8 mouse cellular contexts compared by ENCODE assay signal in the genomic region with DNA sequence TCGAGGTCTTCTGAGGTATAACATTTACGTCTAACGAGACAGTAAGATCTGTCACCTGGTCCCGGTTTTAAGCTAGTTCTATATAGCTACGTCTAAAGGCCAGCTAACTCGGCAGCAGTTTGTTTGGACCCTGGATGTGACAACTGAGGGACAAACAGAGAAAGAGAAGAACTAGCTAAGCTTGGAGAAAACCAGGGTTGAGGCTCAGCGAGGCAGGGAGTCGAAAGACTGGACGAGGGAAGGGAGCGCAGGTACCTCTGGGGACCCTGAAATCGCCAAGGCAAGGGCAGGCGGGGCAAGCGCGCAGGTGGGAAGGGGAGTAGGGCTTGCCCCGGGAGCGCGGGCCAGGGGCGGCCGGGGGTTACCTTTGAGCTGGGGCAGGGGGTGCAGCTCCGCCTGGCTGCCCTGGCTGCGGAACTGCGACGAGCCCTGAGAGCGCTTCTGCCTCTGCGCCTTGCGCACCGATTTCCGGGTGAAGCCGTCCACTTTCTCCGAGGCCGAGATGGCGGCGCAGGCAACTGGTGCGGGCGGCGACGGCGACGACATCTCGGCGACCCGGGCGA. TPM values are rescaled to one million over a fixed set of nuclear protein-coding genes. Genes with fewer than 3 reads are reported as not detected.
DNase-seq lines count a peak whose midpoint lies in the region; ATAC-seq and TF ChIP-seq lines count a peak whose summit lies in the region.

No protein-coding gene starts in this region.

- peak overlapping the region; percentile 88 for H3ac ChIP-seq in myocyte (ENCODE audit: control insufficient read depth, insufficient read length)

- peak overlapping the region; percentile 74 for H3K4me2 ChIP-seq in limb, embryonic 15.5 days
- H3K4me2 ChIP-seq in myocyte (ENCODE audit: low read depth), result peak overlapping the region; percentile 90

- ATAC-seq in cerebellum, adult (ENCODE audit: insufficient number of reproducible peaks, low FRiP score, low TSS enrichment), result no peak
- ATAC-seq in limb, embryonic 15.5 days (ENCODE audit: insufficient number of reproducible peaks, low FRiP score, low TSS enrichment, low read depth), result no peak

- H3K9me3 ChIP-seq in limb, embryonic 15.5 days, result no peaks in the 10 kb centered on the region

- peak overlapping the region; percentile 73 for H3K9ac ChIP-seq in limb, embryonic 15.5 days

- WGBS in limb, embryonic 15.5 days, result under 1% methylated on average over 39 of the region's 43 CpGs

- H3K36me3 ChIP-seq in limb, embryonic 15.5 days, result no peaks in the 10 kb centered on the region
- H3K36me3 ChIP-seq in myocyte (ENCODE audit: control insufficient read depth, insufficient read depth), result no peaks in the 10 kb centered on the region

- H3K4me3 ChIP-seq in limb, embryonic 15.5 days, result peak overlapping the region; percentile 81
- peak overlapping the region; percentile 54 for H3K4me3 ChIP-seq in myocyte

- H3K79me2 ChIP-seq in myocyte (ENCODE audit: control insufficient read depth, insufficient read depth), result peaks cover 51% of the 10 kb centered on the region

- no peaks in the 10 kb centered on the region for H3K27me3 ChIP-seq in limb, embryonic 15.5 days
- H3K27me3 ChIP-seq in myocyte (ENCODE audit: control insufficient read depth, insufficient read depth, insufficient read length), result no peaks in the 10 kb centered on the region

- no peak for TF ChIP-seq CTCF in brain, embryonic 14.5 days (IDR thresholded peaks at IDR 0.05; ENCODE audit: borderline replicate concordance, extremely low read depth, insufficient read depth, insufficient read length)

- DNase-seq in cerebellum, adult 11-12 months, result peak; percentile 49
- DNase-seq in brain, embryonic 14.5 days (ENCODE audit: low read depth), result peak; percentile 28
- peak; percentile 42 for DNase-seq in forelimb bud, embryonic 11.5 days (ENCODE audit: low read depth, low spot score)
- peak; percentile 80 for DNase-seq in induced T-regulatory cell, adult 2 months (ENCODE audit: low read depth)
- peak; percentile 70 for DNase-seq in testis, postnatal 10 days (ENCODE audit: low spot score)

- TF ChIP-seq POLR2A in brain, embryonic 14.5 days (IDR thresholded peaks at IDR 0.05; ENCODE audit: borderline replicate concordance, extremely low read depth, insufficient read depth, insufficient read length, poor library complexity, severe bottlenecking), result no peak
- TF ChIP-seq POLR2A in myocyte (IDR thresholded peaks at IDR 0.05; ENCODE audit: insufficient read length, low read depth), result peak; percentile 6

- peaks cover 14% of the 10 kb centered on the region for H3K4me1 ChIP-seq in limb, embryonic 15.5 days

- peak overlapping the region; percentile 96 for H3K27ac ChIP-seq in limb, embryonic 15.5 days

TF ChIP-seq in myocyte, 11 proteins besides CTCF, POLR2A, EP300 and RAD21:
- TF ChIP-seq TCF12 (IDR thresholded peaks at IDR 0.05; ENCODE audit: insufficient read depth, poor library complexity, severe bottlenecking) (no peak), POLR2AphosphoS2 (IDR thresholded peaks at IDR 0.05; ENCODE audit: insufficient read length, low read depth) (no peak), USF1 (IDR thresholded peaks at IDR 0.05; ENCODE audit: low read depth) (no peak), E2F4 (IDR thresholded peaks at IDR 0.05; ENCODE audit: insufficient read depth) (no peak), TCF3 (IDR thresholded peaks at IDR 0.05; ENCODE audit: insufficient read length, low read depth) (no peak), MYOG (IDR thresholded peaks at IDR 0.05; ENCODE audit: control insufficient read depth in 1 of 3, insufficient read depth in 1 of 3, insufficient read length in 2 of 3, low read depth in 2 of 3) (no peak), REST (IDR thresholded peaks at IDR 0.05; ENCODE audit: insufficient read depth, insufficient read length) (no peak), CEBPB (IDR thresholded peaks at IDR 0.05; ENCODE audit: insufficient read depth, poor library complexity, severe bottlenecking) (no peak), MYOD1 (IDR thresholded peaks at IDR 0.05; ENCODE audit: control insufficient read depth in 1 of 3, insufficient read length in 2 of 3, low read depth in 2 of 3) (no peak), MAX (IDR thresholded peaks at IDR 0.05; ENCODE audit: low read depth) (no peak), SRF (IDR thresholded peaks at IDR 0.05; ENCODE audit: control insufficient read depth, insufficient read length, low read depth) (no peak)

RNA-seq across cellular contexts. Expression of gene Ppp2r5a, which starts 7.1 kb away (rescaled TPM):
- polyA plus RNA-seq in brain, embryonic 14.5 days (2012; rRNA removed), result 15.9 and 16.8 TPM in 2 replicates
- 19.0 and 20.6 TPM in 2 replicates for polyA plus RNA-seq in limb, embryonic 15.5 days (2015; fragmentation: Nextera tagmentation; extraction: Ambion mirVana)
- 28.1 TPM for polyA plus RNA-seq in myocyte (2012; fragmentation: generic; extraction: Trizol)

Comparison
In these comparisons a context has a peak if more than half of its experiments do, and no peak if none do; other contexts are left out.
1. DNase-seq: peak in every context shown above with its lines; median percentile 80 in induced T-regulatory cell, adult 2 months; 70 in testis, postnatal 10 days; 49 in cerebellum, adult 11-12 months; 42 in forelimb bud, embryonic 11.5 days; 28 in brain, embryonic 14.5 days.